Mouse (Mus musculus) intestine, embryonic 16.5 days (tissue): ENCODE data around the gene Kdf1. TPM values are rescaled to one million over a fixed set of nuclear protein-coding genes. Genes with fewer than 3 reads are reported as not detected.

Experiments used
- ATAC-seq: fragments of 200-750 bp; cut with Nextera tagmentation; 2 replicates; pipeline ENCODE4 v1.8.0; 2017; ENCODE audit warnings: moderate TSS enrichment, moderate library complexity
- H3K27ac ChIP-seq: fragments of 300-500 bp; sonication (generic); 2 replicates; pipeline ENCODE4 v1.5.1; 2014; ENCODE audit warnings: mild to moderate bottlenecking, low read length
- H3K27me3 ChIP-seq: fragments of 300-500 bp; sonication (generic); replicated peaks from 2 replicates; pipeline ENCODE4 v1.6.1; 2014; ENCODE audit warnings: low read length, control low read depth, mixed read lengths; ENCODE audit not compliant: control insufficient read depth, insufficient read depth
- H3K36me3 ChIP-seq: fragments of 300-500 bp; sonication (generic); 2 replicates; pipeline ENCODE4 v1.6.1; 2014; ENCODE audit warnings: low read length, control low read depth; ENCODE audit not compliant: control insufficient read depth, insufficient read depth
- H3K4me1 ChIP-seq: fragments of 300-500 bp; sonication (generic); 2 replicates; pipeline ENCODE4 v1.6.1; 2014; ENCODE audit warnings: low read length, control low read depth, mixed read lengths; ENCODE audit not compliant: control insufficient read depth, insufficient read depth
- H3K4me2 ChIP-seq: fragments of 300-500 bp; sonication (generic); 2 replicates; pipeline ENCODE4 v1.6.1; 2014; ENCODE audit warnings: low read depth, low read length, control low read depth
- H3K4me3 ChIP-seq: fragments of 300-500 bp; sonication (generic); 2 replicates; pipeline ENCODE4 v1.5.1; 2014; ENCODE audit warnings: mild to moderate bottlenecking, low read length
- H3K9ac ChIP-seq: fragments of 300-500 bp; sonication (generic); 2 replicates; pipeline ENCODE4 v1.6.1; 2014; ENCODE audit warnings: low read depth, low read length
- H3K9me3 ChIP-seq: fragments of 300-500 bp; sonication (generic); 2 replicates; pipeline ENCODE4 v1.6.1; 2016; ENCODE audit warnings: low read length, control low read depth; ENCODE audit not compliant: control insufficient read depth
- WGBS: fragments of 180-500 bp; shearing (Covaris S2); extraction: QIAGEN DNeasy Blood & Tissue Kit; methylation state at CpG from one replicate; pipeline ENCODE4 v1.1.7; 2014; 5-methylcytosine and 5-hydroxymethylcytosine counted together
- polyA plus RNA-seq: library from polyadenylated mRNA; unstranded; fragments of >200 nt; fragmentation: Nextera tagmentation; extraction: Ambion mirVana; gene quantifications from 2 replicates; pipeline ENCODE4 v1.2.1, GENCODE M21; 2015

Kdf1 gene
- polyA plus RNA-seq, 1 experiment from 2014 or later, result 55.3 TPM

GRCm38 (mm10) chr4:133545272-133546231 lies 26.8 kb downstream of the Kdf1 start, which contains the start of gene Nudc:
Nudc (minus strand) TSS chr4:133545996.
- H3K4me3 ChIP-seq, result peak within 1 kb of the TSS; percentile 91
- no peaks in the 10 kb centered on the region for H3K36me3 ChIP-seq
- peak within 1 kb of the TSS; percentile 93 for H3K9ac ChIP-seq
- under 1% methylated on average over 75 of the region's 77 CpGs for WGBS
- H3K4me1 ChIP-seq, result peaks cover 14% of the 10 kb centered on the region
- H3K27me3 ChIP-seq, result no peaks in the 10 kb centered on the region
- ATAC-seq, result peak; percentile 99
- 0 out of 2 replicates have a peak, but pooled peaks cover 2% of the 10 kb centered on the region for H3K9me3 ChIP-seq
- H3K4me2 ChIP-seq, result peak within 1 kb of the TSS; percentile 84
- peak within 1 kb of the TSS; percentile 57 for H3K27ac ChIP-seq

- Histone ChIP-seq H3K27me3 (no peaks in the 10 kb centered on the region), H3K36me3 (no peaks in the 10 kb centered on the region), H3K4me1 (peaks cover 9% of the 10 kb centered on the region), H3K27ac (peak overlapping the region; percentile 83; the same call in 1 of the 2 replicates), H3K4me2 (no peak overlapping the region), H3K9me3 (0 out of 2 replicates have a peak, but pooled peaks cover 2% of the 10 kb centered on the region), H3K9ac (no peak overlapping the region; the same call in 1 of the 2 replicates), H3K4me3 (no peak overlapping the region)
- 75% methylated on average over 1 of the region's 1 CpGs for WGBS
- ATAC-seq, result no peak
Measured at GRCm38 (mm10) chr4:133552029-133552428, 33.3 kb downstream of the Kdf1 start.

GRCm38 (mm10) chr4:133552768-133553447 lies 34.1 kb downstream of the Kdf1 start, which contains the start of gene Nr0b2:
Nr0b2 (plus strand) TSS chr4:133553376.
- Histone ChIP-seq H3K4me1 (peaks cover 13% of the 10 kb centered on the region), H3K27me3 (no peaks in the 10 kb centered on the region), H3K4me3 (peak within 1 kb of the TSS; percentile 35), H3K9ac (peak within 1 kb of the TSS; percentile 60), H3K9me3 (0 out of 2 replicates have a peak, but pooled peaks cover 2% of the 10 kb centered on the region), H3K36me3 (no peaks in the 10 kb centered on the region), H3K27ac (peak within 1 kb of the TSS; percentile 83), H3K4me2 (peak within 1 kb of the TSS; percentile 37)
- 47% methylated on average over 10 of the region's 10 CpGs for WGBS
- peak; percentile 89 for ATAC-seq

DNA sequence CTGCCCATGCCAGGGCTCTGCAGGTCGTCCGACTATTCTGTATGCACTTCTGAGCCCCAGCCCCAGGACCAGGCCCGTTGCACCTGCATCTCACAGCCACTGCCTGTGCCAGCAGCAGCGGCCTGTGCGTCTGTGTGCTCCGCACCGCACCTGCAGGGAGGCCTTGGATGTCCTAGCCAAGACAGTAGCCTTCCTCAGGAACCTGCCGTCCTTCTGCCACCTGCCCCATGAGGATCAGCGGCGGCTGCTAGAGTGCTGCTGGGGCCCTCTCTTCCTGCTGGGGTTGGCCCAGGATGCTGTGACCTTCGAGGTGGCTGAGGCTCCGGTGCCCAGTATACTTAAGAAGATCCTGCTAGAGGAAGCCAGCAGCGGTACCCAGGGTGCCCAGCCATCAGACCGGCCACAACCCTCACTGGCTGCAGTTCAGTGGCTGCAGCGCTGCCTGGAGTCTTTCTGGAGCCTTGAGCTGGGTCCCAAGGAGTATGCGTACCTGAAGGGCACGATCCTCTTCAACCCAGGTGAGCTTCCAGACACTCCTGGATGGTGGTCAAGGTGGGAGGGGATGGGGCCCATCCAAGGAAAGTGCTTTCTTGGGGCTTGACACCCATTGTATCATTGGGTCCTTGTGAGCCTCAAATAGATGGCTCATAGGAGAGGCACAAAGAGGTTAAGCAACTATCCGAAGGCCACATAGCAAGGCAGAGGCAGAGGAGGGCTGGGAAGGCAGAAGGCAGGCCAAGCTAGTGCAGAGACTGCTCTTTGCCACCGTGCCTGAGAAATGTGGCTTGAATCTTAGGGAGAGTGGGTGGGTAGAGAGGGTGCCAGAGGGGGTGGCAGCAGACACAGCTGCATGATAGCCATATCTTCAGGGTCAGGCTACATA lies 34.9 kb downstream of the Kdf1 start:
- 62% methylated on average over 19 of the region's 19 CpGs for WGBS
- Histone ChIP-seq H3K27ac (peak overlapping the region; percentile 83), H3K9ac (peak overlapping the region; percentile 60), H3K9me3 (0 out of 2 replicates have a peak, but pooled peaks cover 2% of the 10 kb centered on the region), H3K27me3 (no peaks in the 10 kb centered on the region), H3K36me3 (no peaks in the 10 kb centered on the region), H3K4me2 (peak overlapping the region; percentile 37), H3K4me3 (peak overlapping the region; percentile 35), H3K4me1 (peaks cover 13% of the 10 kb centered on the region)
- ATAC-seq, result peak; percentile 28

DNA sequence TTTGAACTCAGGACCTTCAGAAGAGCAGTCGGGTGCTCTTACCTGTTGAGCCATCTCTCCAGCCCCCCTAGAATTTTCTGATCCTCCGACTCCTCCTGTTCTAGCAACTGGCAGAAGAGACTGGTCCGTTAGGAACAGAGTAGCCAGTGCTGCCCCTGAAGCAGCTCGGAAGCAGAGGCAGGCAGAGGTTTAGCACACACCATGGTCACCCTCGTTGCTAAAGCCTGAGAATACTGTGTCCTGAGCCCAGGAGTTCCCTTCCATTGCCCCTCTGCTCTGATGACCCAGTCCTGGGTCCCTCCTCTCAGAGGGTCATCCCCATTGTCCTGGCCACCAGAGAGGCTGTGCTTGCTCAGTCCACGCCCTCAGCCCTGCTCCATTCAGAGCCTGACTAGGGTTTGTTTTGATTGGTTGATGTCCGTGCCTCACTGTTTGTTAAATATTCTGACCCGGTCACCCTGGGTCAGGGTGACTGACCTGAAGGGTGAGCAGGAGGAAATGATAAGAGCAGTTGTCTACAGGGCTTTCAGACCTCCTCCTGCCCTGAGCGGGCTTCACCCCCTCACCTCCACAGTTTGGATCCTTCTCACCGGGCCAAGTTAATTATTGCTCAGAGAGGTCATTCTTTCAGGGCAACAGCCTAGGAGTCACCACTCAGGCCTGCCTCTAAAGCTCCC lies 38.4 kb downstream of the Kdf1 start:
- Histone ChIP-seq H3K27ac (no peak overlapping the region), H3K4me1 (peaks cover 13% of the 10 kb centered on the region), H3K27me3 (no peaks in the 10 kb centered on the region), H3K4me2 (0 out of 2 replicates have a peak overlapping the region, but pooled peaks have one; percentile 22), H3K9me3 (no peaks in the 10 kb centered on the region), H3K36me3 (no peaks in the 10 kb centered on the region), H3K4me3 (no peak overlapping the region), H3K9ac (peak overlapping the region; percentile 19; the same call in 1 of the 2 replicates)
- 25% methylated on average over 10 of the region's 10 CpGs for WGBS
- peak; percentile 66 for ATAC-seq

DNA sequence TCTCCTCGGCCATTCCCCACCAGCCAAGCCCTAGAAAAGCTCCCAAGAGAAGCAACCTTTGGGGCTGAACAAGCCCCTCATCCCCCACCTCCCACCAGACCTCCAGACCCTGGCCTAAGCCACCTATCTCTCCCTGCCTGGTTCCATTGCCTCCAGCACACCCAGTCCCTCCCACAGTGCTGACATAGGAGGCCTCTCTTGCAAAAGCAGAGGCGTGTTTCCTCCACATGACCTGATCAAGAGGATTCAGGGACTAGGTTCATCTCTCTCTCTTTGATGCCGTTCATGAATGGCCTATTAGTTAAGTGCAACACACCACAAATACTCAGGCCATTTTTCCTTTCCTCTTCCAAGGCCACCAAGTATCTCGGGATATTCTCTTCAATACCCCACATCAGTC lies 41.1 kb downstream of the Kdf1 start:
- Histone ChIP-seq H3K9me3 (no peaks in the 10 kb centered on the region), H3K36me3 (no peaks in the 10 kb centered on the region), H3K27ac (no peak overlapping the region), H3K9ac (no peak overlapping the region), H3K4me2 (no peak overlapping the region), H3K4me3 (no peak overlapping the region), H3K4me1 (peaks cover 4% of the 10 kb centered on the region; the same call in 1 of the 2 replicates), H3K27me3 (no peaks in the 10 kb centered on the region)
- WGBS, result 75% methylated on average over 4 of the region's 4 CpGs
- no peak for ATAC-seq

DNA sequence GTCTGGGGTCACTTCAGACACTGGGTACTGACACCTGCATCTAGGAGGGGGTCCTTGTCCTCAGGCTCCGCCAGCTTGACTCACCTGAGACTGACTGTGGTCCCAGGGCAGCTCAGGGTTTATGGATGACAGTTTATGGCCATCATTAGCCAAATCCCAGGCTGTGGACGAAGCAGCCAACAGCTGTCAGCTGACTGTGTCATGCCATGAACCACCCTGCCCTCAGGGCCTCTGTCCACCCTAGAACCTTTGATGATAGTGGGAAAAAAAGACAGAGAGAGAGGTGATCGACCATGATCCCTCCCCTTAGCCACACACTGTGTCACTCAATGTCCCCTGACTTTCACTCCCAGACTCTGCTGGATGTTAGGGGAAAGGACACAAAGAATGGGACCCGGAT lies 42.9 kb downstream of the Kdf1 start:
- H3K4me3 ChIP-seq, result no peak overlapping the region
- H3K4me1 ChIP-seq, result peaks cover 4% of the 10 kb centered on the region; the same call in 1 of the 2 replicates
- no peaks in the 10 kb centered on the region for H3K36me3 ChIP-seq
- H3K9ac ChIP-seq, result no peak overlapping the region
- WGBS, result 52% methylated on average over 4 of the region's 4 CpGs
- H3K9me3 ChIP-seq, result no peaks in the 10 kb centered on the region
- no peaks in the 10 kb centered on the region for H3K27me3 ChIP-seq
- H3K27ac ChIP-seq, result no peak overlapping the region
- no peak overlapping the region for H3K4me2 ChIP-seq
- peak; percentile 31; the same call in 1 of the 2 replicates for ATAC-seq

DNA sequence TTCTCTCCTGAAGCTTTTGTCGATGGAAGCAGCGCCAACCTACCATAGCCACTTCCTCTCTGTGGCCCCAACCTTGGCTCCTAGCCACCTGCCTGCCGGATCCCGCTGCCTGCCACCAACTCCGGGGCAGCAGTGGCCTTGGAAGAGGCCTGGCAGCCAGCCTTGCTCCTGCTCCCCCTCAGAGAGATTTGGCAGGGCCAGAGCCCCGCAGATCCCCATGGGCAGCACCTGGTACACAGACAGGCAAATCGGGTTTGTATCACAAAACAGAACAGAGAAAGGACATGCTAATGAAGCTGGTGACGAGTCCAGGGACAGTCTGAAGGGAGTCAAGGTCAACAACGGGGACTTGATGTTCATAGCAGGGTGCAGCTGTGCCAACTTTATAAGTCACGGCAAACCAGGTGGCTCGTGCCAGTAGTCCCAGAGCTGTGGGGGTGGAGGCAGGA lies 44.4 kb downstream of the Kdf1 start:
- 73% methylated on average over 11 of the region's 11 CpGs for WGBS
- peak; percentile 43; the same call in 1 of the 2 replicates for ATAC-seq
- H3K27me3 ChIP-seq, result no peaks in the 10 kb centered on the region
- H3K4me3 ChIP-seq, result no peak overlapping the region
- H3K4me1 ChIP-seq, result peaks cover 3% of the 10 kb centered on the region; the same call in 1 of the 2 replicates
- no peaks in the 10 kb centered on the region for H3K9me3 ChIP-seq
- H3K9ac ChIP-seq, result no peak overlapping the region
- no peak overlapping the region for H3K4me2 ChIP-seq
- H3K36me3 ChIP-seq, result no peaks in the 10 kb centered on the region
- no peak overlapping the region for H3K27ac ChIP-seq
